Mouse (Mus musculus) ES-Bruce4 (cell line): ENCODE data around the gene Inpp5e. TPM values are rescaled to one million over a fixed set of nuclear protein-coding genes. Genes with fewer than 3 reads are reported as not detected.

Experiments
- H3K27ac ChIP-seq: 2 replicates; pipeline ENCODE4 v1.5.1; 2012; ENCODE audit warnings: low read length, inconsistent platforms; ENCODE audit not compliant: insufficient read depth
- H3K27me3 ChIP-seq: 2 replicates; pipeline ENCODE4 v1.6.1; 2012; ENCODE audit warnings: mild to moderate bottlenecking, low read length, inconsistent platforms; ENCODE audit not compliant: control insufficient read depth, poor library complexity, insufficient read depth, severe bottlenecking
- H3K36me3 ChIP-seq: 2 replicates; pipeline ENCODE4 v1.6.1; 2012; ENCODE audit warnings: inconsistent platforms, mild to moderate bottlenecking, low read length, moderate library complexity; ENCODE audit not compliant: control insufficient read depth, poor library complexity, insufficient read depth, severe bottlenecking
- H3K4me1 ChIP-seq: one replicate; pipeline ENCODE4 v1.8.1; 2011; ENCODE audit warnings: low read length; ENCODE audit not compliant: control insufficient read depth, insufficient read depth
- H3K4me3 ChIP-seq: 2 replicates; pipeline ENCODE4 v1.5.1; 2011; ENCODE audit warnings: low read depth, mild to moderate bottlenecking, low read length
- H3K9ac ChIP-seq: 2 replicates; pipeline ENCODE4 v1.6.1; 2012; ENCODE audit warnings: low read depth, mild to moderate bottlenecking, inconsistent platforms; ENCODE audit not compliant: poor library complexity, severe bottlenecking
- H3K9me3 ChIP-seq: replicated peaks from 2 replicates; pipeline ENCODE4 v1.6.1; 2012; ENCODE audit warnings: mild to moderate bottlenecking, low read length, inconsistent platforms; ENCODE audit not compliant: control insufficient read depth, poor library complexity, insufficient read depth, severe bottlenecking
- CTCF ChIP-seq: IDR thresholded peaks from one replicate; pipeline ENCODE4 v1.8.1; 2011; ENCODE audit warnings: low read depth, low read length
- EP300 ChIP-seq: IDR thresholded peaks from 2 replicates; pipeline ENCODE4 v1.6.1; 2011; ENCODE audit warnings: low read depth, low read length; ENCODE audit not compliant: insufficient read depth
- POLR2A ChIP-seq: IDR thresholded peaks from one replicate; pipeline ENCODE4 v1.8.1; 2011; ENCODE audit warnings: low read length; ENCODE audit not compliant: insufficient read depth
- polyA plus RNA-seq: library from polyadenylated mRNA; stranded (reverse); fragments of >200 nt; gene quantifications from 2 replicates; pipeline ENCODE4 v1.2.4, GENCODE M21; 2011; ENCODE audit warnings: low read depth; ENCODE audit not compliant: missing spikeins, insufficient read depth, insufficient read length

The Inpp5e gene
- polyA plus RNA-seq, 1 experiment: 15.3 TPM

- TF ChIP-seq EP300 (no peak), CTCF (no peak), POLR2A (peak; percentile 64)
- no peaks in the 10 kb centered on the region for H3K4me1 ChIP-seq
- no peak within 1 kb of the TSS for H3K27ac ChIP-seq
- H3K27me3 ChIP-seq: no peaks in the 10 kb centered on the region
- H3K9ac ChIP-seq: peak within 1 kb of the TSS; percentile 71
- no peaks in the 10 kb centered on the region for H3K9me3 ChIP-seq
- peaks cover 36% of the 10 kb centered on the region for H3K36me3 ChIP-seq
- H3K4me3 ChIP-seq: peak within 1 kb of the TSS; percentile 97
Observed at GRCm38 (mm10) chr2:26380131-26380771, 28.8 kb downstream of the Inpp5e start, which contains the start of gene Snapc4. Gene Snapc4, minus strand, starts transcription at chr2:26380653.

- Histone ChIP-seq H3K27me3 (no peaks in the 10 kb centered on the region), H3K9ac (no peak overlapping the region), H3K27ac (no peak overlapping the region), H3K4me3 (no peak overlapping the region), H3K9me3 (no peaks in the 10 kb centered on the region), H3K36me3 (peaks cover 64% of the 10 kb centered on the region), H3K4me1 (no peaks in the 10 kb centered on the region)
- TF ChIP-seq POLR2A (no peak), EP300 (no peak)
Observed at GRCm38 (mm10) chr2:26372396-26372795, 36.6 kb downstream of the Inpp5e start.

- TF ChIP-seq EP300 (no peak), CTCF (no peak), POLR2A (no peak)
- H3K4me1 ChIP-seq: no peaks in the 10 kb centered on the region
Observed at GRCm38 (mm10) chr2:26368572-26368971, 40.4 kb downstream of the Inpp5e start.

GRCm38 (mm10) chr2:26367911-26368310, 41.1 kb downstream of the Inpp5e start:
- Histone ChIP-seq H3K27ac (no peak overlapping the region), H3K9ac (no peak overlapping the region), H3K27me3 (no peaks in the 10 kb centered on the region), H3K9me3 (no peaks in the 10 kb centered on the region), H3K4me3 (no peak overlapping the region), H3K4me1 (no peaks in the 10 kb centered on the region), H3K36me3 (peaks cover 47% of the 10 kb centered on the region)
- TF ChIP-seq POLR2A: no peak
- no peak for TF ChIP-seq CTCF
- no peak for TF ChIP-seq EP300

More at GRCm38 (mm10) chr2:26368572-26368971, 40.4 kb downstream of the Inpp5e start:
- Histone ChIP-seq H3K27ac (no peak overlapping the region), H3K36me3 (peaks cover 50% of the 10 kb centered on the region), H3K9me3 (no peaks in the 10 kb centered on the region), H3K27me3 (no peaks in the 10 kb centered on the region), H3K4me3 (no peak overlapping the region), H3K9ac (no peak overlapping the region)

GRCm38 (mm10) chr2:26364738-26365465, 44.1 kb downstream of the Inpp5e start:
- TF ChIP-seq EP300 (no peak), POLR2A (no peak), CTCF (no peak)
- peaks cover 26% of the 10 kb centered on the region for H3K36me3 ChIP-seq

GRCm38 (mm10) chr2:26363481-26363880, 45.5 kb downstream of the Inpp5e start:
- no peak overlapping the region for H3K9ac ChIP-seq
- H3K27me3 ChIP-seq: no peaks in the 10 kb centered on the region
- no peak overlapping the region for H3K27ac ChIP-seq
- H3K36me3 ChIP-seq: peaks cover 14% of the 10 kb centered on the region
- no peaks in the 10 kb centered on the region for H3K9me3 ChIP-seq
- no peak for TF ChIP-seq POLR2A
- TF ChIP-seq EP300: no peak
- no peak for TF ChIP-seq CTCF
- H3K4me1 ChIP-seq: no peaks in the 10 kb centered on the region
- H3K4me3 ChIP-seq: no peak overlapping the region

More at GRCm38 (mm10) chr2:26364738-26365465, 44.1 kb downstream of the Inpp5e start:
- no peak overlapping the region for H3K4me3 ChIP-seq
- H3K9ac ChIP-seq: no peak overlapping the region
- H3K4me1 ChIP-seq: no peaks in the 10 kb centered on the region
- H3K9me3 ChIP-seq: no peaks in the 10 kb centered on the region
- H3K27ac ChIP-seq: no peak overlapping the region
- H3K27me3 ChIP-seq: no peaks in the 10 kb centered on the region
